Mouse (Mus musculus) Muller cell, postnatal 12 days (primary cell): Measurements from ENCODE around the gene Klf8.
"Not testable (repeated sequence)": the region's sequence is repeated elsewhere in the genome, so short reads cannot be mapped to it uniquely, and the experiment has no call there.

Source experiments
- DNase-seq: peaks from one replicate; pipeline ENCODE4 v3.0.0-alpha.2; 2015; ENCODE audit errors: inconsistent ontology term

Gene Klf8

DNA sequence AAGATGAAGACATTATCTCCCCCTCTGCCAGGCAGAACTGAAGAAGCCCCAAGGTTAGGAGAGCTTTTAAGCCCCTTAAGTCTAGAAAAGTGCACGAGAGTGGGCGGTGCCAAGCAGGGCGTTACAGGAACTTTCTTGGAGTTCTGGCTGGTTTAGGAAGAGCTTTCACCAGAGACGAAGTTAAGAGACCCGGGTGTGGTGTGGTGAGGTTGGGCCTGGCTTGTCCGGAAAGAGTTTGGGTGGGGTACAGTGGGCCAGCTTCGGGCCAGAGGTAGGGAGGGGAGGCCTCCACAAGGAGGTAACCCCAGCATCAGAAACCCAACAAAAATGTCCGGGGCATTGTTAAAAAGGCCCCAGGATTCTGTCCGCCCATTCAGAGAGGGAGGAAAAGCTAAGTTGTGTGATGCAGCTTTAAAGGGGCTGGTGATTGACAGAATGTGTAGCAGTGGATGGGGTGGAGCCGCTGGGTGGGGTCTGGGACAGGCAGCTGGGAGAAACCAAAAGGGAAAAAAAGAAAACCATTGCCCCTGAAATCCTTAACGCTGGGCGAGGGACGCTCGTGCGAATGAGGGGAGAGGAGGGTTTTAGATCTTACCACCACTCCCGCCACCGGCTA, at the start of gene Klf8:
Gene Klf8 (plus strand): TSS at position 163 of the 616 bp plus-strand sequence.
- DNase-seq: peak; percentile 32

DNA sequence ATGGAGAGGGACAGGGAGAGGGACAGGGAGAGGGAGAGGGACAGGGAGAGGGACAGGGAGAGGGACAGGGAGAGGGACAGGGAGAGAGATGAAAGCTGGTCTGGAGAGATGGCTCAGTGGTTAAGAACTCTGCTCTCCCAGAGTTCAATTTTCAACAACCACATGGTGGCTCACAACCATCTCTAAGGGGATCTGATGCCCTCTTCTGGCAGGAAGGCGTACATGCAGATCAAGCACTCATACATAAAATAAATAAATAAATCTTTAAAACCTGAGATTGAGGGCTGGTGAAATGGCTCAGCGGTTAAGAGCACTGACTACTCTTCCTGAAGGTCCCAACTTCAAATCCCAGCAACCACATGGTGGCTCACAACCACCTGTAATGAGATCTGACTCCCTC, 38.1 kb upstream of the Klf8 start:
- not testable (repeated sequence) for DNase-seq

DNA sequence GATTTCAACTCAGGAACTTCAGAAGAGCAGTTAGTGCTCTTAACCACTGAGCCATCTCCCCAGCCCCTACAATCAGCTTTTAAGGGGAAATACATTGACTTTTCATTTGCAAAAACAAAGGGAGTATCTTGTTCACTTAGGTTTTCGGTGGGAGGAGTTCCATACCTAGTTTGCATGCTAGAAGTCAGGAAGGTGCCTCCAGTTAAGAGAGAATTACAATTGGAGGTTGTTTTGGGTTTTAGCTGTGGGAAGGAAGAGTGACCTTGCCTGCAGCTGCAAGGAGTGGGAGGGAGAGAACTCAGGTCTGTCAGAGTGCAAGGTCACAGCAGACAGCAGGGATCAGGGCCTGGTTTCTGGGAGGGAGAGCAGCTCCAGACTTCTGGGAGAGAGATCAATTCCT, 26.2 kb upstream of the Klf8 start:
- DNase-seq: no peak

- DNase-seq: no peak
Observed at GRCm38 (mm10) chrX:153231240-153231639, 6.0 kb upstream of the Klf8 start.

GRCm38 (mm10) chrX:153233255-153233654, 4.0 kb upstream of the Klf8 start:
- no peak for DNase-seq

DNA sequence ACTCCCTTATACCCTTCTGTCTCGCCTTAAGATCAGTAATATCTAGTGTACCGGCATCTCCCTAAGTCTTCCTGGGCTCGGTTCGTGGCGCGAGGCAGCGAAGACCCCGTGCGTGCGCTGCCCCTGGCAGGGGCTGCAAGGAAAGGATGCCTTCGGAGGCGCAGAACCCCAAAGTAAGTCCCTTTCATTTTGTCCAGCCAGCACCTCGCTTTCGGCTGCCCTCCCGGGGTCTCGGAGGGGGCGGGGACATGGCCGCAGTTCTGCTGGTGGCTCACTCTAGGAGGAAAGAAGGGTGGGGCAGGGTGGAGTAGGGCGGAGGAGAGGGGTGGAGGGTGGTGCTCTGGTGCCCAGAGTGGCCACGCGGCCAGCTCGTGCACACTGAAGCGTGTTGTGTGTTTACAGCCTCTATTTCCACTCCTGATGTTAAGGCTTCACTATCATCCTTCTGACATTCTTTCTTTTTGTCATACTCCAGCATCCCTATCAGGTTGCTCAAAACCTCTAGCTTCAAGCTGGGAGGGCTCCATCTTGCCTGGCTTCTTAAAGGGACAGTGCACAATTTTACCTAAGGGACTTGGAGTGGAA, 746 bp downstream of the Klf8 start:
- DNase-seq: peak; percentile 32

DNA sequence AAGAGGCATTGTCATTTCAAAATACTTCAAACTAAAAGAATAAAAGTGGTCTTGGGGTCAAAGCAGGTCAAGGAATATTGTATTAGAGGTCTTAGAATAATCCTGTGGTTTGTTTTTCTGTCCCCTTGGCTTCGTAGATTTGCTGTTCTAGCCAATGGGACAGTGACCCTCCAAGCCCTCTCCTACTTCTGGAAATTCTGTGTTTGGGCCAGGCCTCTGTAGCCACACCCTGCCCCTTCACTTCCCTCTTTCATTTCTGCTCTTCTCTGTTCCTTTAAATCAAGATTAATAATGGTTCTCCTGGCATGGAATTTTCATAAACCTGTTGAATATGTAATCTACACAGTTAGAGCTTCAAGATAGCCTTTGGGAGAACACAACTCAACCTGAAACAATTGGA, 17.0 kb downstream of the Klf8 start:
- DNase-seq: no peak

GRCm38 (mm10) chrX:153255504-153255903, 18.2 kb downstream of the Klf8 start:
- no peak for DNase-seq

DNA sequence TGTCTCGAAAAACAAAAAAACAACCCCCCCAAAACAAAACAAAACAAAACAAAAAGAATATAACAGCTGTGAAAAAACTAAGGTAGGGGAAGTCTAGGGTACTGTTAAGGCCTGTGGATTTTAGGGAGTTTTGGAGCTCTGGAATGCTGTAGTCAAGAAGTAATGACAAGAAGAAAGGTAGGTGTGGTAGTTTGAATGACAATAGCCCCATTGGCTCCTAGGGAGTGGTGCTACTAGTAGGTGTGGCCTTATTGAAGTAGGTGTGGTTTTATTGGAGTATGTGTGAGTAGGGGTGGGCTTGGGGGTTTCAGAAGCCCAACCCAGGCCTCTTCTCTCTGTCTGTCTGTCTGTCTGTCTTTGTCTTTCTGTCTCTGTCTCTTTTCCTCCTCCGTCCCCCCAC, 44.9 kb downstream of the Klf8 start:
- no peak for DNase-seq

DNA sequence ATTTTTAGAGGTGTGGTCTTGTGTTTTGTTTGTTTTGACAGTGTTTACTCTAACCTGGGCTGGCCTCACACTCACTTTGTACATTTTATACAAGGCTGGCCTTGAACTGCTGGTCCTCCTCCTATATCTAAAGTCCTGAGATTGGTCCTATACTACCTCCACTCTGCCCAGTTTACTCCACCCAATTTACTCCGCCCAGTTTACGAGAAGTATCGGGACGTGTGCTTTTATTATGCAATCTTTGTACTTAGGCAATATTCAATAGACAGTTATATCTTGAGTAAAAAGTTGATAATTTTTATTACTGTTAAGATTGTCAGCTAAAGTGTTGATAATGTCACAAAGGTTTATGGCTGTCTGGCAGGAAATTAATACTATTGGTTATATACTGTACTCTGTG, 74.1 kb downstream of the Klf8 start:
- DNase-seq: no peak

DNA sequence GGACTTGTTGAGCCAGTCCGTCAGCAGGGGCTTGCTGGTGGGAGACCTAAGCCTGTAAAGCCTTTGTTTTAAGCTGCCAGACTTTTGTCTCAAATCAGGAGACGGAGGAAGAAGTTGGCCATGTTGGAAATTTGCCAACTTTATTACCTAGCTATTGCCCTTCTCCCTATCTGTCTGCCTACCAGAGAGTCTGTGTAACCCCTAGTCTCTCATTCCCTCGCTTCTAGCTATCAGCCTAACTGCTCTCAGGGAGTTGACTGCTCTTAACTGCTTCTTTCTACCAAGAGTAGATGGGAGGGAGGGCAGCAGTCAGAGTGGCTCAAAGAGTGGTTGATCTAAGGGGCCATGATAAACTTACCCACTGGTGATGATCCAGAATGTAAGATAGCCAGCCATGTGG, 85.8 kb downstream of the Klf8 start:
- DNase-seq: peak; percentile 9

DNA sequence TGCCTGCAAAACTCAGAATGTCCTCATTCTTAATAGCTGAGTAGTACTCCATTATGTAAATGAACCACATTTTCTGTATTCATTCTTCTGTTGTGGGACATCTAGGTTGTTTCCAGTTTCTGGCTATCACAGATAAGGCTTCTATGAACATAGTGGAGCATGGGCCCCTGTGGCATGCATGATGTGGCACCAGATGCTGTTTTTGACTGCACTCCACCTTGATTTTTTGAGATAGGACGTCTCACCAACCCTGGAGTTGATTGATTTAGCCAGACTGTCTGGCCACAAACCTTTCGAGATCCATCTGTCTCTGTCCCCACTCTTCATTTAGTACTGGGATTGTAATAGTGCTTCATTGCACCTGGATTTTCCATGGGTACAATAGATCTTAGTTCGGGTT, 96.9 kb downstream of the Klf8 start:
- DNase-seq: not testable (repeated sequence)

- peak; percentile 35 for DNase-seq
Observed at GRCm38 (mm10) chrX:153359331-153360215, 122.3 kb downstream of the Klf8 start.

- DNase-seq: no peak
Observed at GRCm38 (mm10) chrX:153360216-153360590, 122.9 kb downstream of the Klf8 start.

DNA sequence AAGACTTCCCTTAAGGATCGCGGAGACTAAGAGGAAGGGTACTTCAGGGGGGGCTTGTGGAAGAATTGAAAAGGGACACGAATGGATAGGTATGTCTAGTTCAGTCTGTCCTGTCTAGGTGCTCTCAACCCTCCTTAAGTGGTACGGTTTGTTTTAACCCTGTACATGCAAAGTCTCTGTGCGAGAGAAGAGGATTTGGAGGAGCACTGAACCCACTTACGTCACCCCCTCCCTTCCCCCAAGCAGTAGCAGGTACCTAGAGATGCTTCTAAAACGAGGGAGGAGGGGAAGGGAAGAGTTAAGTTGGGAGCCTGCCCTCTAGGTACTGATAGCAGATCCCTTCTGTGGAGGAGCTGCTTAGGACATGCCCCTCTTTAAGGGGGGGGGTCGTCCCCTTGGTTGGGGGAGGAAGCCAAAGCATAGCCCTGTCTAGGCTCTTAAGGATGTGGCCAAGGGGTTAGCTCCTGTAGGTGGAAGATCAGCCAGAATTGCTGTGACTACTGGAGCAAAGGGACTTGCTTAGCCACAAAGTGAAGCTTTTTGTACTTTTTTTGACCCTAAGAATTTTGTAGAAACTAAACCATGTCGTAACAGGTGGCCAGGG, 123.5 kb downstream of the Klf8 start:
- no peak for DNase-seq

DNA sequence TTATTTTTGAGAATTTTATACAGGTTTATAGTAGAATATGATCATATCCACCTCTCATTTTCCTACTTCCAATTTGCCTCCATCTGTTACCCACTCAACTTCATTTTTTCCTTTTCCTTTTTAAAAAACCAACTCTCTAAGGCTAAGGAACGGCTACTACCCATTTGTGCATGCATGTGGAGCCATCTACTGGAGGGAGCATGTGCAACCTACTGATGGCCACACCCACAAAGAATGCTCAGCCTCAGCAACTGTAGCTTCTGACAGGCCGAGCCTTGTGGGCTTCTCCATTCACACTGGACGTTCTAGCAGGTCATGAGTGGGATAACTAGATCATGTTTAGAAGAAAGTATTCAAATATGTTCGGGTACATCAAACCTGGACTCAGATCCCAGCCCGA, 129.5 kb downstream of the Klf8 start:
- DNase-seq: peak; percentile 13

- DNase-seq: no peak
Observed at GRCm38 (mm10) chrX:153369780-153370179, 132.5 kb downstream of the Klf8 start.

DNA sequence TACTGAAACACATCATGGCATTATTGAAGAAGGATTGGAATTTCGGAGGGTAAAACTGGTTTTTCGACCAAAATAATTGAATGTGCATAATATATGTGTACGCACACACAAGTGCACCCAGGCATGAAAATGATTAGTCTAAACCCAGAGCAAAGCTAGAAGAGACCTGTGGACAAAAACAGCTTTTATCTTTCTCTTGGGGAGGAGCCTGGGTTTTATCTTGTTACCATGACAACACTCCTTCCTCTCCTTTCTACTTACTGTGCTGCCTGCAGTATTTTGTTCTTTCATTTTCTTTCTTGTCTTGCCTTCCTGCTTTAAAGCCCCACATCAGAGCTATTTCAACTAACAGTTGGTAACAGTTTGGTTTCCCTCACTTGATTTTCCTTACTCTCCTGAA, 137.8 kb downstream of the Klf8 start:
- DNase-seq: no peak

- no peak for DNase-seq
Observed at GRCm38 (mm10) chrX:153381753-153382152, 144.5 kb downstream of the Klf8 start.

DNA sequence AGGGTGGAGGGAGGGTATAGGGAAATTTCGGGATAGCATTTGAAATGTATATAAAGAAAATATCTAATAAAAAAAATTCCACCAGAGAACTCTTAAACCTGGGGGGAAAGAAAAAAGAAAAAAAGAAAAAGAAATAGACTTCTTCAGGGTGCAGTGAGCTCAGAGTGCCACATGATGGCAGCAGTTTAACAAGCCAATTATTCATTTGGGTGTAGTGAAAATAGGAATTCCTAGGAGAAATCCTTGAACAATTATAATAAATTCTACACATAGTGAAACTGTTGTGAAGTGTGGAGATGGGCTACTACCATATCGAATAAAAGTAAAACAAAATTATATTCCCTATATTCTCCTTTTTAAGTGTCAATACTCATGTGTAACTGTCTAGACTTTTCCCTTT, 152.0 kb downstream of the Klf8 start:
- peak; percentile 5 for DNase-seq

DNA sequence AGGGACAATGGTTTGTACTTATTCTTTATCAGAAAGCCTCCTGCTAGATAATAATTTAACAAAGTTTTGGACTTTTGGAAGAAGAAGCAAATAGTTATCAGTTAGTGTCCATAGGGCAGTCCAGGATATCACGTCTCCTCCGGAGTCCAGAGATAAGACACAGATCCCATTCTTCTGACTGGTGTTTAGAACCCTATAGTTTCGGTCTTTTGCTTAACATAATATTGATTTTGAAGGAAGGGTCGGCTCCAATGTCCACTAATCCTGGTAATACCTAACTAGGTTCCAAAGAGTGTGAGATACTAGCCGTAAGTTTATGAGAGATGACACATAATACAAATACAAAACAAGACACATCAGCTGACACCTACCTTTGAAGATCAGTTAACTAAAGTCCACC, 179.8 kb downstream of the Klf8 start:
- DNase-seq: no peak

DNA sequence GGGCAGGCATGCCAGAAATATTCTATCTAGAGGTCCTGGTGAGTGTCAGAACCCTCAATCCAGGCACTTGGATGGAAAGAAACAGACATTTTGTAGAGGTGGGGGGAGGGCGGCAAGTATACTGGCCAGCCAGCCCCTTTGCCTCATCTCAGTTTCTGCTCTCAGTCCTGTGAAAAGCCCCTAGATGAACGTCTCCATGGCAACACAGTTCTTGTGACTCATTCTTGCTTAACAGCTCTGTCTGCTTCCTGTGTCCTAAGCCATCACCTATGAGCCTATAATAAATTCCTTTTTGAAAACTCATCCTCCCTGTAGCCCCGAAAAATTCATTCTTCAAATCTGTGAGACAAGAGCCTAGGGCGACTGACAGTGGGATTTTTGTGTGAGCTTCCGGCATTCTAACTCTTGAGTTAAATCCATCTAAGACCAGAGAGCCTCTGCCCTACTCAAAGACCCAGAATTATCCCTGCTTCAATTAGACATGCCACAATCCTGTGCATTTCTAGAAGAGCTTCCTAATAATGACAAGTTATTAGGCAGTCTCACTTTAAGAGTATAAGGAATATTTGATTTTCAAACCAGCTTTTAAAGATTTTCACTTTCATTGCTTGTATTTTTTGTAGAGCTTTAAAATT, 196.5 kb downstream of the Klf8 start:
- DNase-seq: peak; percentile 62
